Mouse (Mus musculus): ENCODE measurements around the gene Spata2l. TPM values are rescaled to one million over a fixed set of nuclear protein-coding genes. Genes with fewer than 3 reads are reported as not detected.
"Not testable (repeated sequence)": the region's sequence is repeated elsewhere in the genome, so short reads cannot be mapped to it uniquely, and the experiment has no call there.

Spata2l gene
- total RNA-seq, 2 experiments from 2014 or later = 22.6 to 28.6 TPM

GRCm38 (mm10) chr8:123202288-123202687 lies 33.7 kb downstream of the Spata2l start:
- DNase-seq = peak; percentile 80
- intact Hi-C loops (cut with DNase I) = loop anchor here (5.0 kb wide), 1 partner anchor 95 kb away; no protein-coding TSS in a partner anchor

GRCm38 (mm10) chr8:123199864-123200263 lies 36.2 kb downstream of the Spata2l start:
- intact Hi-C loops (cut with DNase I) = loop anchor here (5.0 kb wide), 1 partner anchor 93 kb away; no protein-coding TSS in a partner anchor
- DNase-seq = no peak

GRCm38 (mm10) chr8:123197016-123197415 lies 39.0 kb downstream of the Spata2l start:
- intact Hi-C loops (cut with DNase I); DNase-seq: not testable (repeated sequence)

- DNase-seq = no peak
- intact Hi-C loops (cut with DNase I) = no loop called here
Observed at GRCm38 (mm10) chr8:123193771-123194170, 42.3 kb downstream of the Spata2l start.

GRCm38 (mm10) chr8:123191908-123192307 lies 44.1 kb downstream of the Spata2l start:
- intact Hi-C loops (cut with DNase I) = no loop called here
- DNase-seq = no peak

GRCm38 (mm10) chr8:123190678-123191077 lies 45.4 kb downstream of the Spata2l start:
- DNase-seq = peak; percentile 78
- intact Hi-C loops (cut with DNase I) = no loop called here

GRCm38 (mm10) chr8:123188841-123189240 lies 47.2 kb downstream of the Spata2l start:
- intact Hi-C loops (cut with DNase I) = no loop called here
- DNase-seq = no peak

GRCm38 (mm10) chr8:123188006-123188405 lies 48.0 kb downstream of the Spata2l start:
- intact Hi-C loops (cut with DNase I) = no loop called here
- DNase-seq = no peak

- intact Hi-C loops (cut with DNase I) = no loop called here
- no peak for DNase-seq
Observed at GRCm38 (mm10) chr8:123185566-123186409, 50.2 kb downstream of the Spata2l start, which contains the start of gene Dpep1. Dpep1 (plus strand) TSS chr8:123186242.

- intact Hi-C loops (cut with DNase I) = no loop called here
- no peak for DNase-seq
Observed at GRCm38 (mm10) chr8:123181391-123181790, 54.6 kb downstream of the Spata2l start.

Other genes with a start within 250 kb of the Spata2l start
- gene Ankrd11, start 194.0 kb downstream of the Spata2l start, total RNA-seq (2021) = 100 to 1,000 TPM; 138 to 143 TPM
- gene Spg7, start 173.3 kb downstream of the Spata2l start, total RNA-seq (2021) = 10 to 100 TPM; 73.8 to 79.7 TPM
- gene Rpl13, start 133.9 kb downstream of the Spata2l start, total RNA-seq (2021) = 100 to 1,000 TPM; 539 to 588 TPM
- 10 to 100 TPM; 39.2 to 59.4 TPM for gene Cpne7, start 118.9 kb downstream of the Spata2l start, total RNA-seq (2021)
- gene Sult5a1, start 77.9 kb downstream of the Spata2l start, total RNA-seq (2021) = not detected
- not detected for gene Dpep1, start 50.0 kb downstream of the Spata2l start, total RNA-seq (2021)
- 100 to 1,000 TPM; 103 to 129 TPM for gene Chmp1a, start 23.5 kb downstream of the Spata2l start, total RNA-seq (2021)
- gene Spata33, start 23.4 kb downstream of the Spata2l start, total RNA-seq (2021) = 1 to 10 TPM; 7.3 to 8.9 TPM
- 10 to 100 TPM; 84.6 to 91.6 TPM for gene Cdk10, start 11.4 kb downstream of the Spata2l start, total RNA-seq (2021)
- 10 to 100 TPM; 32.0 to 34.1 TPM for gene Zfp276, start 18.0 kb upstream of the Spata2l start, total RNA-seq (2021)
- 10 to 100 TPM; 69.1 to 74.6 TPM for gene Vps9d1, start 18.1 kb upstream of the Spata2l start, total RNA-seq (2021)
- gene Fanca, start 82.3 kb upstream of the Spata2l start, total RNA-seq (2021) = 10 to 100 TPM in 1 of 2 experiments, 1 to 10 TPM in 1; 9.1 to 10.7 TPM
- 10 to 100 TPM; 25.4 to 27.0 TPM for gene Spire2, start 96.5 kb upstream of the Spata2l start, total RNA-seq (2021)
- gene Tcf25, start 137.5 kb upstream of the Spata2l start, total RNA-seq (2021) = 100 to 1,000 TPM; 334 to 346 TPM
- not detected for gene Mc1r, start 170.9 kb upstream of the Spata2l start, total RNA-seq (2021)
- gene Tubb3, start 175.2 kb upstream of the Spata2l start, total RNA-seq (2021) = 1,000 to 10,000 TPM; 2,432 to 2,471 TPM
- 10 to 100 TPM; 68.3 to 70.1 TPM for gene Def8, start 187.3 kb upstream of the Spata2l start, total RNA-seq (2021)
- 10 to 100 TPM; 48.3 to 56.9 TPM for gene Afg3l1, start 241.7 kb upstream of the Spata2l start, total RNA-seq (2021)